Mouse (Mus musculus): ENCODE data around the gene Prdm2. TPM values are rescaled to one million over a fixed set of nuclear protein-coding genes. Genes with fewer than 3 reads are reported as not detected.

Gene Prdm2
- polyA plus RNA-seq (2012; ENCODE audit: low replicate concordance) = 4.0 and 8.9 TPM in 2 replicates

GRCm38 (mm10) chr4:143212341-143213174 is at the start of gene Prdm2:
TSS of gene Prdm2 (minus strand) at chr4:143212995.

Other genes with a start within 250 kb of the Prdm2 start
- not detected in 2 replicates for gene Pdpn, start 86.6 kb upstream of the Prdm2 start, polyA plus RNA-seq (2012; ENCODE audit: low replicate concordance)
- gene Lrrc38, start 136.8 kb upstream of the Prdm2 start, polyA plus RNA-seq (2012; ENCODE audit: low replicate concordance) = not detected in 2 replicates
- not detected in 2 replicates for gene Pramel1, start 181.4 kb upstream of the Prdm2 start, polyA plus RNA-seq (2012; ENCODE audit: low replicate concordance)
- gene Pramef8, start 199.4 kb upstream of the Prdm2 start, polyA plus RNA-seq (2012; ENCODE audit: low replicate concordance) = 0.28 and 0.82 TPM in 2 replicates
- not detected in 2 replicates for gene Oog4, start 237.3 kb upstream of the Prdm2 start, polyA plus RNA-seq (2012; ENCODE audit: low replicate concordance)

Data from leukemia stem cell, adult 10-12 weeks (primary cell).